Mouse (Mus musculus): ENCODE data around the gene Adam15. TPM values are rescaled to one million over a fixed set of nuclear protein-coding genes. Genes with fewer than 3 reads are reported as not detected.

The Adam15 gene
- total and polyA plus RNA-seq, 3 experiments, result 15.3 to 43.2 TPM; not detected in 1

- Histone ChIP-seq H3K4me1 (ENCODE audit: control insufficient read depth in 1 of 2, insufficient read depth in 2 of 2, low read length in 2 of 2) (peaks cover 7 to 8% of the 10 kb centered on the region in 2 experiments), H3K27ac (ENCODE audit: control insufficient read depth, low read depth, low read length) (no peak overlapping the region), H3K27me3 (ENCODE audit: control insufficient read depth in 1 of 2, insufficient read depth in 2 of 2, low read length in 2 of 2) (peaks cover 15 to 21% of the 10 kb centered on the region in 2 experiments), H3K9me3 (replicated peaks; ENCODE audit: insufficient read depth, low read length) (no peaks in the 10 kb centered on the region), H3K79me2 (ENCODE audit: control insufficient read depth, insufficient read depth, low read length, poor library complexity) (no peaks in the 10 kb centered on the region), H3K4me3 (ENCODE audit: control insufficient read depth in 1 of 2, insufficient read depth in 1 of 2, low read depth in 2 of 2, low read length in 2 of 2) (peak overlapping the region; percentile 59 to 74; a peak in 3 of 4 replicates), H3K9ac (ENCODE audit: control insufficient read depth, low read depth, low read length, poor library complexity, severe bottlenecking) (no peak overlapping the region), H3K36me3 (ENCODE audit: control insufficient read depth in 1 of 2, insufficient read depth in 2 of 2, low read length in 2 of 2) (no peaks in the 10 kb centered on the region)
- peak; percentile 36 for DNase-seq (ENCODE audit: low read depth, low spot score)
- TF ChIP-seq SMC3 (IDR thresholded peaks at IDR 0.05; ENCODE audit: low read depth, low read length) (no peak), ZMIZ1 (IDR thresholded peaks at IDR 0.05; ENCODE audit: low read depth, low read length) (no peak), ZNF384 (IDR thresholded peaks at IDR 0.05; ENCODE audit: low read depth, low read length) (no peak), MEF2A (IDR thresholded peaks at IDR 0.05; ENCODE audit: extremely low read depth, insufficient replicate concordance, low read depth, low read length, poor library complexity, severe bottlenecking) (no peak), NELFE (IDR thresholded peaks at IDR 0.05; ENCODE audit: low read depth, low read length) (no peak)
Observed at GRCm38 (mm10) chr3:89321183-89322130, 28.3 kb downstream of the Adam15 start.

GRCm38 (mm10) chr3:89320581-89321182, 29.1 kb downstream of the Adam15 start:
- Histone ChIP-seq H3K36me3 (ENCODE audit: control insufficient read depth in 1 of 2, insufficient read depth in 2 of 2, low read length in 2 of 2) (no peaks in the 10 kb centered on the region), H3K4me3 (ENCODE audit: control insufficient read depth in 1 of 2, insufficient read depth in 1 of 2, low read depth in 2 of 2, low read length in 2 of 2) (no peak overlapping the region)
- TF ChIP-seq TBP (IDR thresholded peaks at IDR 0.05; ENCODE audit: low read depth, low read length), result no peak
- TF ChIP-seq TCF12 (IDR thresholded peaks at IDR 0.05; ENCODE audit: low read depth, low read length), result no peak
- TF ChIP-seq GABPA (IDR thresholded peaks at IDR 0.05; ENCODE audit: low read depth, low read length), result no peak
- no peak for TF ChIP-seq NRF1 (IDR thresholded peaks at IDR 0.05; ENCODE audit: insufficient read depth, low read depth, low read length, poor library complexity, severe bottlenecking)
- no peak for TF ChIP-seq ZC3H11A (IDR thresholded peaks at IDR 0.05; ENCODE audit: low read depth, low read length)
- TF ChIP-seq MYB (IDR thresholded peaks at IDR 0.05; ENCODE audit: low read depth, low read length), result no peak
- no peak for TF ChIP-seq EP300 (IDR thresholded peaks at IDR 0.05; ENCODE audit: low read depth in 1 of 2, low read length in 2 of 2)
- TF ChIP-seq BHLHE40 (IDR thresholded peaks at IDR 0.05; ENCODE audit: borderline replicate concordance, low read depth, low read length), result peak; percentile 25; the same call in 1 of the 2 replicates
- TF ChIP-seq CTCF (IDR thresholded peaks at IDR 0.05 in 2 of 3, conservative IDR thresholded peaks at IDR 0.05 in 1 of 3; ENCODE audit: control insufficient read depth in 1 of 3, insufficient read depth in 1 of 3, low read depth in 2 of 3, low read length in 3 of 3, poor library complexity in 1 of 3, severe bottlenecking in 1 of 3), result no peak
- TF ChIP-seq ZMIZ1 (IDR thresholded peaks at IDR 0.05; ENCODE audit: low read depth, low read length), result no peak
- TF ChIP-seq POLR2AphosphoS5 (IDR thresholded peaks at IDR 0.05; ENCODE audit: borderline replicate concordance, low read depth, low read length), result no peak
- no peak for TF ChIP-seq MXI1 (IDR thresholded peaks at IDR 0.05; ENCODE audit: low read depth, low read length)
- TF ChIP-seq MAX (IDR thresholded peaks at IDR 0.05; ENCODE audit: low read length), result 0 out of 2 replicates have a peak, but pooled peaks have one; percentile 30
- TF ChIP-seq CHD1 (IDR thresholded peaks at IDR 0.05; ENCODE audit: low read depth, low read length), result no peak
- TF ChIP-seq GATA1 (IDR thresholded peaks at IDR 0.05; ENCODE audit: low read depth, low read length), result no peak
- no peak for TF ChIP-seq POLR2AphosphoS2 (IDR thresholded peaks at IDR 0.05; ENCODE audit: low read length)
- TF ChIP-seq RCOR1 (IDR thresholded peaks at IDR 0.05; ENCODE audit: low read depth, low read length), result no peak
- no peak for TF ChIP-seq SIN3A (IDR thresholded peaks at IDR 0.05; ENCODE audit: low read length)
- no peak for TF ChIP-seq ZKSCAN1 (IDR thresholded peaks at IDR 0.05; ENCODE audit: low read depth, low read length)
- TF ChIP-seq USF2 (IDR thresholded peaks at IDR 0.05; ENCODE audit: borderline replicate concordance in 1 of 2, insufficient read depth in 1 of 2, low read depth in 1 of 2, low read length in 2 of 2), result no peak
- no peak for TF ChIP-seq SMC3 (IDR thresholded peaks at IDR 0.05; ENCODE audit: low read depth, low read length)
- no peak for TF ChIP-seq CHD2 (IDR thresholded peaks at IDR 0.05; ENCODE audit: low read length)
- peak; percentile 71 for TF ChIP-seq USF1 (IDR thresholded peaks at IDR 0.05; ENCODE audit: low read depth, low read length)
- TF ChIP-seq KAT2A (conservative IDR thresholded peaks at IDR 0.05; ENCODE audit: low read depth, low read length), result no peak

More at GRCm38 (mm10) chr3:89320581-89321182, 29.1 kb downstream of the Adam15 start:
- Histone ChIP-seq H3K4me1 (ENCODE audit: control insufficient read depth in 1 of 2, insufficient read depth in 2 of 2, low read length in 2 of 2) (peaks cover 4 to 8% of the 10 kb centered on the region in 2 experiments), H3K27ac (ENCODE audit: control insufficient read depth, low read depth, low read length) (no peak overlapping the region), H3K27me3 (ENCODE audit: control insufficient read depth in 1 of 2, insufficient read depth in 2 of 2, low read length in 2 of 2) (peaks cover 13 to 21% of the 10 kb centered on the region in 2 experiments), H3K9me3 (replicated peaks; ENCODE audit: insufficient read depth, low read length) (no peaks in the 10 kb centered on the region), H3K9ac (ENCODE audit: control insufficient read depth, low read depth, low read length, poor library complexity, severe bottlenecking) (no peak overlapping the region), H3K79me2 (ENCODE audit: control insufficient read depth, insufficient read depth, low read length, poor library complexity) (no peaks in the 10 kb centered on the region)
- DNase-seq (ENCODE audit: low read depth, low spot score), result no peak

All from MEL (cell line).